Mouse (Mus musculus) lung, adult 2 months (tissue): ENCODE data around the gene Arhgap31.

Experiments
- CTCF ChIP-seq: fragments of 200-500 bp; IDR thresholded peaks from 2 replicates; pipeline ENCODE4 v1.5.1; 2011; ENCODE audit warnings: mild to moderate bottlenecking, low read length, control low read depth; ENCODE audit not compliant: insufficient read depth
- POLR2A ChIP-seq: fragments of 200-500 bp; IDR thresholded peaks from 2 replicates; pipeline ENCODE4 v1.6.1; 2011; ENCODE audit warnings: low read depth, mild to moderate bottlenecking, control low read depth, low read length, borderline replicate concordance; ENCODE audit errors: extremely low read depth

DNA sequence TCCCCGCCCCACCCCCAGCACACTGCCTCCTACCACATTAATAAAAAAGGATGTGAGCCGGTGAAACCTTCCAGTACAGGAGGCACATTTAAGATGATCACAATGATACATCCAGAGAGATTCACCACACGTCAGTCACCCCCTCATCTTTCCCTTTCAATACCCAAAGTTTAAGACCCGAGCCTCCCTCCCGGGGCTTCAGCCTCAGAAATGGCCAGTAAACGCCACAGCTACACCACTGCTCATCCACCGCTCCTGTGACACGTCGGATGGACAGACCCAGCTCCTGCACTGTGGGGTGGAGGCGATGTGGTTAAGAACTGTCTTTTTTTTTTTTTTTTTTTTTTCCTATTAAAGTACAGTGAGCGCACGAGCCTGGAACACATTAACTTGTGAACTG lies 969 bp downstream of the Arhgap31 start:
- TF ChIP-seq CTCF (no peak), POLR2A (peak; percentile 20; the same call in 1 of the 2 replicates)
